Mouse (Mus musculus) layer of hippocampus, adult 9-11 months (tissue): Measurements from ENCODE around the gene Edaradd.
A peak's percentile ranks its signal among the peaks of the same experiment; 100 is the strongest.

Source experiments
- DNase-seq: peaks from one replicate; pipeline ENCODE4 v3.0.0; 2022

Gene Edaradd

GRCm38 (mm10) chr13:12460443-12460842 lies 59.8 kb downstream of the Edaradd start:
- DNase-seq: peak; percentile 73

GRCm38 (mm10) chr13:12456711-12457110 lies 63.5 kb downstream of the Edaradd start:
- DNase-seq: no peak

- DNase-seq: no peak
Measured at GRCm38 (mm10) chr13:12454686-12455390, 65.4 kb downstream of the Edaradd start.

- no peak for DNase-seq
Measured at GRCm38 (mm10) chr13:12453150-12453549, 67.1 kb downstream of the Edaradd start.

- peak; percentile 81 for DNase-seq
Measured at GRCm38 (mm10) chr13:12442008-12442587, 78.1 kb downstream of the Edaradd start.

GRCm38 (mm10) chr13:12440813-12441212 lies 79.4 kb downstream of the Edaradd start:
- DNase-seq: no peak

GRCm38 (mm10) chr13:12439586-12439985 lies 80.7 kb downstream of the Edaradd start:
- DNase-seq: peak; percentile 32

- DNase-seq: no peak
Measured at GRCm38 (mm10) chr13:12433843-12434242, 86.4 kb downstream of the Edaradd start.

GRCm38 (mm10) chr13:12428556-12428955 lies 91.7 kb downstream of the Edaradd start:
- DNase-seq: no peak
